ENCODE assay signal across 8 mouse cellular contexts in genomic region chr7:92777108-92777973, GRCm38 (mm10). TPM values are rescaled to one million over a fixed set of nuclear protein-coding genes. Genes with fewer than 3 reads are reported as not detected.
DNase-seq lines count a peak whose midpoint lies in the region; ATAC-seq and TF ChIP-seq lines count a peak whose summit lies in the region.

No protein-coding gene starts in this region.

- no peaks in the 10 kb centered on the region for H3K27me3 ChIP-seq in stomach, embryonic 14.5 days (ENCODE audit: control insufficient read depth, insufficient read depth, low read length)

- H3K4me3 ChIP-seq in left cerebral cortex, adult 2 months: peak overlapping the region; percentile 50
- no peak overlapping the region for H3K4me3 ChIP-seq in stomach, embryonic 14.5 days (ENCODE audit: low read depth, low read length)

- TF ChIP-seq CTCF in brain, embryonic 14.5 days (IDR thresholded peaks at IDR 0.05; ENCODE audit: borderline replicate concordance, extremely low read depth, insufficient read depth, insufficient read length): no peak
- no peak; the same call in 1 of the 2 replicates for TF ChIP-seq CTCF in left cerebral cortex, adult 2 months (IDR thresholded peaks at IDR 0.05)

- H3K4me2 ChIP-seq in stomach, embryonic 14.5 days (replicated peaks; ENCODE audit: low read depth, low read length): peak overlapping the region; percentile 19; the same call in 1 of the 2 replicates

- WGBS in stomach, embryonic 14.5 days: 26% methylated on average over 17 of the region's 17 CpGs

- intact Hi-C loops in gastrocnemius, postnatal 14 days (cut with DNase I; ENCODE audit: low total_unique reads): no loop called here
- intact Hi-C loops in left cerebral cortex, adult 2 months (cut with DNase I): loop anchor here (2.0 kb wide), 1 partner anchor 35 kb away; no protein-coding TSS in a partner anchor

- TF ChIP-seq POLR2A in brain, embryonic 14.5 days (IDR thresholded peaks at IDR 0.05; ENCODE audit: borderline replicate concordance, extremely low read depth, insufficient read depth, insufficient read length, poor library complexity, severe bottlenecking): no peak

- ATAC-seq in megakaryocyte progenitor cell, adult 5-6 weeks (replicated peaks; ENCODE audit: poor library complexity): 0 out of 2 replicates have a peak, but pooled peaks have one; percentile 30
- ATAC-seq in stomach, embryonic 14.5 days (ENCODE audit: insufficient number of reproducible peaks, insufficient read depth, low FRiP score, low read depth): peak; percentile 66; the same call in 1 of the 2 replicates

- H3K9me3 ChIP-seq in stomach, embryonic 14.5 days (ENCODE audit: control insufficient read depth, low read depth, low read length): no peaks in the 10 kb centered on the region

- H3K36me3 ChIP-seq in stomach, embryonic 14.5 days (ENCODE audit: control insufficient read depth, insufficient read depth, low read length): no peaks in the 10 kb centered on the region

- H3K9ac ChIP-seq in stomach, embryonic 14.5 days (replicated peaks; ENCODE audit: low read depth, low read length): no peak overlapping the region

- peaks cover 19% of the 10 kb centered on the region; the same call in 1 of the 2 replicates for H3K4me1 ChIP-seq in stomach, embryonic 14.5 days (ENCODE audit: control insufficient read depth, insufficient read depth, low read length)

- H3K27ac ChIP-seq in left cerebral cortex, adult 2 months: peak overlapping the region; percentile 94
- peak overlapping the region; percentile 73; the same call in 1 of the 2 replicates for H3K27ac ChIP-seq in stomach, embryonic 14.5 days (ENCODE audit: low read length)

- peak; percentile 78 for DNase-seq in brain, embryonic 14.5 days (ENCODE audit: low read depth)
- DNase-seq in embryo, embryonic 11 days: peak; percentile 84
- DNase-seq in gastrocnemius, postnatal 14 days: peak; percentile 51
- DNase-seq in hindlimb bud, embryonic 11.5 days (ENCODE audit: extremely low spot score, low read depth, low spot score): peak; percentile 64
- DNase-seq in left cerebral cortex, adult 2 months (ENCODE audit: extremely low spot score in 1 of 2, low spot score in 2 of 2): peak; percentile 44 to 57
- no peak for DNase-seq in natural killer cell, adult 2 months (ENCODE audit: low spot score in 2 of 2)

RNA-seq across cellular contexts. Expression of gene Rab30, which starts 35.9 kb away (rescaled TPM):
- polyA plus RNA-seq in brain, embryonic 14.5 days (2012; rRNA removed): 9.9 and 12.9 TPM in 2 replicates
- 1 to 10 TPM; 5.0 to 6.3 TPM for total RNA-seq in gastrocnemius, postnatal 14 days (2021)
- total RNA-seq in left cerebral cortex, adult 2 months (2021): 10 to 100 TPM; 38.7 to 43.6 TPM
- 0.81 and 0.90 TPM in 2 replicates for total RNA-seq in megakaryocyte progenitor cell, adult 5-6 weeks (2015)
- total RNA-seq in megakaryocyte progenitor cell, adult 5-6 weeks (2017): 0.08 and 0.41 TPM in 2 replicates
- polyA plus RNA-seq in stomach, embryonic 14.5 days (2014; fragmentation: Nextera tagmentation; extraction: Ambion mirVana): 31.8 and 34.5 TPM in 2 replicates

Comparison
In these comparisons a context has a peak if more than half of its experiments do, and no peak if none do; other contexts are left out.
1. DNase-seq: peak in brain, embryonic 14.5 days (single experiment), embryo, embryonic 11 days (single experiment), gastrocnemius, postnatal 14 days (single experiment), hindlimb bud, embryonic 11.5 days (single experiment) and left cerebral cortex, adult 2 months (2 of 2); none in natural killer cell, adult 2 months (0 of 2).
2. RNA of gene Rab30, which starts 35.9 kb away (total RNA-seq): 38.7 to 43.6 TPM in left cerebral cortex, adult 2 months; 5.0 to 6.3 TPM in gastrocnemius, postnatal 14 days and 0.08 to 0.90 TPM in megakaryocyte progenitor cell, adult 5-6 weeks; every median in the first group is over 4 times any median in the second.